Mouse (Mus musculus) ES-Bruce4 (cell line): ENCODE results near the gene Celf2. TPM values are rescaled to one million over a fixed set of nuclear protein-coding genes. Genes with fewer than 3 reads are reported as not detected.

Experiments
- H3K27ac ChIP-seq: 2 replicates; pipeline ENCODE4 v1.5.1; 2012; ENCODE audit warnings: low read length, inconsistent platforms; ENCODE audit not compliant: insufficient read depth
- H3K27me3 ChIP-seq: 2 replicates; pipeline ENCODE4 v1.6.1; 2012; ENCODE audit warnings: mild to moderate bottlenecking, low read length, inconsistent platforms; ENCODE audit not compliant: control insufficient read depth, poor library complexity, insufficient read depth, severe bottlenecking
- H3K36me3 ChIP-seq: 2 replicates; pipeline ENCODE4 v1.6.1; 2012; ENCODE audit warnings: inconsistent platforms, mild to moderate bottlenecking, low read length, moderate library complexity; ENCODE audit not compliant: control insufficient read depth, poor library complexity, insufficient read depth, severe bottlenecking
- H3K4me1 ChIP-seq: one replicate; pipeline ENCODE4 v1.8.1; 2011; ENCODE audit warnings: low read length; ENCODE audit not compliant: control insufficient read depth, insufficient read depth
- H3K4me3 ChIP-seq: 2 replicates; pipeline ENCODE4 v1.5.1; 2011; ENCODE audit warnings: low read depth, mild to moderate bottlenecking, low read length
- H3K9ac ChIP-seq: 2 replicates; pipeline ENCODE4 v1.6.1; 2012; ENCODE audit warnings: low read depth, mild to moderate bottlenecking, inconsistent platforms; ENCODE audit not compliant: poor library complexity, severe bottlenecking
- H3K9me3 ChIP-seq: replicated peaks from 2 replicates; pipeline ENCODE4 v1.6.1; 2012; ENCODE audit warnings: mild to moderate bottlenecking, low read length, inconsistent platforms; ENCODE audit not compliant: control insufficient read depth, poor library complexity, insufficient read depth, severe bottlenecking
- CTCF ChIP-seq: IDR thresholded peaks from one replicate; pipeline ENCODE4 v1.8.1; 2011; ENCODE audit warnings: low read depth, low read length
- EP300 ChIP-seq: IDR thresholded peaks from 2 replicates; pipeline ENCODE4 v1.6.1; 2011; ENCODE audit warnings: low read depth, low read length; ENCODE audit not compliant: insufficient read depth
- POLR2A ChIP-seq: IDR thresholded peaks from one replicate; pipeline ENCODE4 v1.8.1; 2011; ENCODE audit warnings: low read length; ENCODE audit not compliant: insufficient read depth
- polyA plus RNA-seq: library from polyadenylated mRNA; stranded (reverse); fragments of >200 nt; gene quantifications from 2 replicates; pipeline ENCODE4 v1.2.4, GENCODE M21; 2011; ENCODE audit warnings: low read depth; ENCODE audit not compliant: missing spikeins, insufficient read depth, insufficient read length

Celf2 gene
- polyA plus RNA-seq, 1 experiment = 10.6 TPM

DNA sequence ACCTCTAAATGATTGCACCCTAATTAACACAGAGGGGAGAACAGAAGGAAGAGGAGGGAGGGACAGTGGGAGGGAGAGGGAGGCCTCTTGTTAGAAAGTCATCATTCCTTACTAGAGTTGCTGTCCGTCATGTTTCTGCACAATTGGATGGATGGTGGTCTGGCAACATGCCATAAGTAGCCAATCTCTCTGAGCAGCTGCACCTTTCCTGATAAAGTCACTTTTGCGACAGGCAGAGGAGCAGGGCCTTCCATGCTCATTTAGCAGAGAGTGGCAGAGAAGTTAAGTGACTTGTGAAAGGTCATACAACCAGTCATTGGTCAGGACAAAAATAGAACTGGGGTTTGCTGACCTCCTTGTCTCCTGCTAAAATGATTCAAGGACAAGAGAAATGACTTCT, 747.0 kb downstream of the Celf2 start:
- Histone ChIP-seq H3K4me1 (no peaks in the 10 kb centered on the region), H3K36me3 (no peaks in the 10 kb centered on the region), H3K27me3 (no peaks in the 10 kb centered on the region), H3K9me3 (no peaks in the 10 kb centered on the region), H3K9ac (no peak overlapping the region), H3K4me3 (no peak overlapping the region), H3K27ac (no peak overlapping the region)
- no peak for TF ChIP-seq POLR2A
- TF ChIP-seq CTCF = no peak
- TF ChIP-seq EP300 = no peak

DNA sequence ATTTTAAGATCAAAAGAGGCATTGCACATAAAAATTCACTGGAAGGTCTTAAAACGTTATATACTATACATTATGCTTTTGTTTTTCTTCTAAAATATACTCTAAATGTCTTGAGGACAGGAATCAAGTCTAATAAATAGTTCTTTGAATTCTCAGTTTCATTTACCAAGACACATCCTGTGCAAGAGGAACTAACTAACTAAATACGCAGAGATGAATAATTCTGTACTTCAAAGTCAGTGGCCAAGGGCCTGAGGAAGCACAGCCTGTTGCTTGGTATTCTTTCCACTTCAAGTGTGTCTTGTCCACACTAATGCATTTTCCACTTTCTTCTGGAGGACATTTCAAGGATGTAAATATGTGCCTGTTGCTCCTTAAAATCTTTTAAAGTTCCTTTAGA, 766.2 kb downstream of the Celf2 start:
- no peak overlapping the region for H3K9ac ChIP-seq
- no peaks in the 10 kb centered on the region for H3K27me3 ChIP-seq
- H3K27ac ChIP-seq = no peak overlapping the region
- no peak for TF ChIP-seq POLR2A
- TF ChIP-seq CTCF = no peak
- no peak for TF ChIP-seq EP300
- H3K36me3 ChIP-seq = no peaks in the 10 kb centered on the region
- no peaks in the 10 kb centered on the region for H3K4me1 ChIP-seq
- H3K9me3 ChIP-seq = no peaks in the 10 kb centered on the region
- H3K4me3 ChIP-seq = no peak overlapping the region

DNA sequence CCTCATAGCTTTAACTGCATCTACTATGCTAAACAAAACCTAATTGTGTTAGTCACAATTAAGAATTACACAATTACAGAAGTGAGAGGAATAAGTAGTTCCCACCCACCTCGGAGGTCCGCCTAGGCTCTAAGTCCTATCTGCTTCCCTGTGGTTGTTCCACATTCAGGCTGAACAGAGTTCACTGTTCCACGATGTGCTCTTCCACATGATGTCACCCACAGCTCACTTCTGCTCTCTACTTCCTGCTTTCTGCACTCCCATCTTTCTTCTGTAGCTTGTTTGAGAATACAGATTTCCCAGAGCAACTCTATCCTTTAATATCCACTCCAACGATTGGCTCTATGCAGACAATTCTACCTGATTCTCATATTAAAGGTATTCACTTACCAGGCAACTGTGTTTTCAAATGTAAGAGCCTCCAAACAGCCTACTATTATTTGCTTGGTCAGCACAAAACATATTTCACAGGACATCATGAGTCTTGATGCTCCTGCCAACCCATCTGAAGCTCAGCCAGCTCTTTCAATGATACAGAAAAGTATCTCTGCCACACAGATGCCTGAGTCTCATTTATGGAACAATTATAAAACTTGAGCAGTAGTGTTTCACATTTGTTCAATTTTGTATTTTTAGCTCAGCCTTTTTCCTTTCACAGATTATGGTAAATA, 769.2 kb downstream of the Celf2 start:
- Histone ChIP-seq H3K9ac (no peak overlapping the region), H3K9me3 (no peaks in the 10 kb centered on the region), H3K27ac (no peak overlapping the region), H3K27me3 (no peaks in the 10 kb centered on the region), H3K4me3 (no peak overlapping the region), H3K4me1 (no peaks in the 10 kb centered on the region), H3K36me3 (no peaks in the 10 kb centered on the region)
- TF ChIP-seq CTCF = no peak
- TF ChIP-seq POLR2A = no peak
- no peak for TF ChIP-seq EP300

DNA sequence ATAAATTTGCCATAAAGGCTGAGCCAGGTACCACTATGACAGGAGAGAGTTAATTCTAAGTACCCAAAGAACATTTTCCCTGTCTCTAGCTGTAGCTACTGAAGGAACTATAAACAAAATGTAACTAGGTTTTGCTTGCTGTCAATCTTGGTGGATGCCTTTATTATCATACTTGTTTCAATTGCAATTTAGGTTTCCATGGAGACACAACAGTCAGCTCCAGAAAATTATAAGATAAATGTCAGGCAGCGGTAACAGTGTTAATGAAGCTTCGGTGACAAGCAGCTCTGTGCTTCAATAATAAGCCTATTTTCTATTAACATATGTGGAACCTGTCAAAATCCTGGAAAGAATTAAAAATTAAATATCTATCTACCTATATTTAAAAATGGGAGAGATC, 777.3 kb downstream of the Celf2 start:
- Histone ChIP-seq H3K27me3 (no peaks in the 10 kb centered on the region), H3K27ac (no peak overlapping the region), H3K4me3 (no peak overlapping the region), H3K36me3 (no peaks in the 10 kb centered on the region), H3K4me1 (no peaks in the 10 kb centered on the region), H3K9me3 (no peaks in the 10 kb centered on the region), H3K9ac (no peak overlapping the region)
- TF ChIP-seq CTCF (no peak), EP300 (no peak)

DNA sequence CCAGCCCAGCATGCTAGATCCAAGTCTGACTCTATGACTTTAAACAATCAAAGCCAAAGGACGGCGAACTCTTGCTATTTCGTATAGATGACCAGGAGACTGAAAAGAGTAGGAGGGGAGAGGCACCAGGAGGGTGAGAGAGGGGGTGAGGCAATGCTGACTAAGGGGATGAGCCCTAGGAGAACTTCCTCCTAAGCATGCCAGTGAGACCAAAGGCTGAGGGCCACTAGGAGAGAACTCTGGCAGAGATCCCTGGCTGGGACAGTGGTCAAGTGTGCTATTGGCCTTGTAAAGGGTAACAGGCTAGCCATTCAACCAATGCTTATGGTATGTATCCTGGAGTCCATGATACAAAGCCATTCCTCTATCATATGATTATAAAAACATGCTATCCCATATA, 778.5 kb downstream of the Celf2 start:
- no peak for TF ChIP-seq POLR2A
- TF ChIP-seq CTCF = no peak
- no peak for TF ChIP-seq EP300
- H3K27me3 ChIP-seq = no peaks in the 10 kb centered on the region
- no peak overlapping the region for H3K27ac ChIP-seq
- no peak overlapping the region for H3K9ac ChIP-seq
- no peaks in the 10 kb centered on the region for H3K9me3 ChIP-seq
- H3K36me3 ChIP-seq = no peaks in the 10 kb centered on the region
- no peak overlapping the region for H3K4me3 ChIP-seq
- no peaks in the 10 kb centered on the region for H3K4me1 ChIP-seq

DNA sequence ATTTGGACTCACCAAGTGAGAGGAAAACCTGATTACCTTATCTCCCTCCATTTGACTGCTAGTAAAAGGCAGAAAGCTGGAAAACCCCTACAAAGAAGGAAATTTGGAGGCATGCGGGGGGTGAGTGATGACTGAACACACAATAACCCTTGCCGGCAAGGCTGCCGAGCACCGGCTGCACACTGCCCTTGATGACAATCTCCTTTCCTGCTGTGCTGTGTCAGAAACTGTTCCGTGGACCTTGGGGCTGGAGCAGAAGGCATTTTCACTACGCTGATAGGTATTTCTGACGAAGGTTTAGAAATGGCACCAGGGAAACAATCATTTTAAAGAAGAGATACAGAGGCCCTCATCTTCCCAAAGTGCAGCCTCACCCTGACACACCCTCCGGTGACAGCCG, 779.4 kb downstream of the Celf2 start:
- Histone ChIP-seq H3K4me3 (no peak overlapping the region), H3K9me3 (no peaks in the 10 kb centered on the region), H3K4me1 (no peaks in the 10 kb centered on the region), H3K36me3 (no peaks in the 10 kb centered on the region), H3K27ac (no peak overlapping the region), H3K27me3 (no peaks in the 10 kb centered on the region), H3K9ac (no peak overlapping the region)
- TF ChIP-seq EP300 (no peak), POLR2A (no peak), CTCF (no peak)
